Mouse (Mus musculus) stomach, postnatal 0 days (tissue): ENCODE measurements around the gene Trak1.

Source experiments
- CTCF ChIP-seq: IDR thresholded peaks from 2 replicates; pipeline ENCODE4 v1.5.1; 2016; ENCODE audit warnings: antibody characterized with exemption, low read depth, mild to moderate bottlenecking, moderate library complexity
- EP300 ChIP-seq: optimal IDR thresholded peaks from 2 replicates; pipeline ENCODE3; 2016; ENCODE audit warnings: antibody characterized with exemption

DNA sequence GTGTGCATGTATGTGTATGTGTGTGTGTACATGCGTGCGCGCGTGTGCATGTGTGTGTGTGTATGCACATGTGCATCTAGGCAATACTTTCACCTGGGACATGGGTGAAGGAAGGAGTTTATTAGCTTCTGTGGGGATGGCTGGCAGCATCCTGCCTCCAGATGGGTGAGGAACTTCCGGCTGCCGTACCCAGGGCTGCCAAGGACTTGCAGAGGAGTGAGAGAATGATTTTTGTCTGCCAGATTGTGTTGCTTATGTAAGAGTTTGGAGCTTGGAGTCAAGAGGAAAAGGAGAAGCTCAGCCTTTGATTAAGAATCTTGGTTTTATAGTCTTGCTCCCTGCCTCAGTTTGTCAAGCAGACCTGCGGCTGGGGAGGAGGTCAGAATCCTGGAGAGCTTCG lies 208.0 kb downstream of the Trak1 start:
- TF ChIP-seq CTCF (no peak), EP300 (no peak)
